Mouse (Mus musculus) hindbrain, embryonic 13.5 days (tissue): ENCODE data around the gene Klhl7. TPM values are rescaled to one million over a fixed set of nuclear protein-coding genes. Genes with fewer than 3 reads are reported as not detected.
"Not testable (repeated sequence)": the region's sequence is repeated elsewhere in the genome, so short reads cannot be mapped to it uniquely, and the experiment has no call there.

Experiments used
- ATAC-seq: fragments of 200-750 bp; cut with Nextera tagmentation; 2 replicates; pipeline ENCODE4 v1.8.0; 2017; ENCODE audit warnings: moderate TSS enrichment; ENCODE audit not compliant: low FRiP score
- H3K27ac ChIP-seq: fragments of 300-500 bp; sonication (generic); 2 replicates; pipeline ENCODE4 v1.5.1; 2015; ENCODE audit warnings: inconsistent platforms, mild to moderate bottlenecking, moderate library complexity
- H3K27me3 ChIP-seq: fragments of 300-500 bp; sonication (generic); 2 replicates; pipeline ENCODE4 v1.6.1; 2015; ENCODE audit warnings: mild to moderate bottlenecking, inconsistent platforms
- H3K36me3 ChIP-seq: fragments of 300-500 bp; sonication (generic); 2 replicates; pipeline ENCODE4 v1.6.1; 2015; ENCODE audit warnings: mild to moderate bottlenecking, inconsistent platforms
- H3K4me1 ChIP-seq: fragments of 300-500 bp; sonication (generic); replicated peaks from 2 replicates; pipeline ENCODE4 v1.6.1; 2015; ENCODE audit warnings: inconsistent platforms
- H3K4me2 ChIP-seq: fragments of 300-500 bp; sonication (generic); 2 replicates; pipeline ENCODE4 v1.6.1; 2015; ENCODE audit warnings: inconsistent platforms, mild to moderate bottlenecking, moderate library complexity
- H3K4me3 ChIP-seq: fragments of 300-500 bp; sonication (generic); 2 replicates; pipeline ENCODE4 v1.5.1; 2015; ENCODE audit warnings: mild to moderate bottlenecking, inconsistent platforms
- H3K9ac ChIP-seq: fragments of 300-500 bp; sonication (generic); 2 replicates; pipeline ENCODE4 v1.6.1; 2015; ENCODE audit warnings: mild to moderate bottlenecking, inconsistent platforms
- H3K9me3 ChIP-seq: fragments of 300-500 bp; sonication (generic); 2 replicates; pipeline ENCODE4 v1.6.1; 2016; ENCODE audit warnings: inconsistent platforms
- WGBS: fragments of 180-500 bp; shearing (Covaris S2); methylation state at CpG from one replicate; pipeline ENCODE4 v1.1.7; 2015; 5-methylcytosine and 5-hydroxymethylcytosine counted together
- polyA plus RNA-seq: library from polyadenylated mRNA; unstranded; fragments of >200 nt; fragmentation: Nextera tagmentation; extraction: Ambion mirVana; gene quantifications from 2 replicates; pipeline ENCODE4 v1.2.1, GENCODE M21; 2015

The Klhl7 gene
- polyA plus RNA-seq, 1 experiment from 2014 or later = 158 TPM

- Histone ChIP-seq H3K27ac (peak overlapping the region; percentile 98), H3K4me3 (peak overlapping the region; percentile 79), H3K36me3 (no peaks in the 10 kb centered on the region), H3K4me1 (peaks cover 34% of the 10 kb centered on the region), H3K9me3 (no peaks in the 10 kb centered on the region), H3K4me2 (peak overlapping the region; percentile 65), H3K27me3 (no peaks in the 10 kb centered on the region), H3K9ac (peak overlapping the region; percentile 91)
- no peak for ATAC-seq
- 3% methylated on average over 8 of the region's 8 CpGs for WGBS
Observed at GRCm38 (mm10) chr5:24101446-24102140, 1.2 kb downstream of the Klhl7 start.

- H3K4me3 ChIP-seq = peak overlapping the region; percentile 79
- peaks cover 36% of the 10 kb centered on the region for H3K4me1 ChIP-seq
- H3K9me3 ChIP-seq, H3K27me3 ChIP-seq, ATAC-seq, H3K27ac ChIP-seq, H3K36me3 ChIP-seq: not testable (repeated sequence)
- H3K9ac ChIP-seq = peak overlapping the region; percentile 29; the same call in 1 of the 2 replicates
- WGBS = 46% methylated on average over 2 of the region's 2 CpGs
- H3K4me2 ChIP-seq = peak overlapping the region; percentile 65
Observed at GRCm38 (mm10) chr5:24103235-24103634, 2.8 kb downstream of the Klhl7 start.

DNA sequence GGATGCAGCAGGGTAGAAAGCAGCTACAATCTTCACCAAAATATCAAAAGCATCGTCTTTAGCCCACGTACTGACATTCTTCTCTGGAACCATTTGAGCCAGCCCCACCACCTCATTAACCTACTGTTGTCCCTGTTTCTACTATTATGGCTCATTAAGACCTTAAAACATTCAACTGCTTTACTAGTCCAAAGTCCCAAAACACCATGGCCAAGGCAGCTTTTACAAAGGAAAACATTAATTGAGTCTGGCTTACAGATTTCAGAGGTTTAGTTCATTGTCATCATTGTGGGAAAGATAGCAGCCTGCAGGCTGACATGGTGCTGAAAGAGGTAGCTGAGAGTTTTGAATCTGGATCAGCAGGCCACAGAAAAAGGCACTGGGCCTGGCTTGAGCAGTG lies 3.4 kb downstream of the Klhl7 start:
- Histone ChIP-seq H3K27me3 (no peaks in the 10 kb centered on the region), H3K36me3 (no peaks in the 10 kb centered on the region), H3K4me1 (peaks cover 36% of the 10 kb centered on the region), H3K9ac (0 out of 2 replicates have a peak overlapping the region, but pooled peaks have one; percentile 15), H3K9me3 (no peaks in the 10 kb centered on the region), H3K4me2 (peak overlapping the region; percentile 65), H3K4me3 (no peak overlapping the region; the same call in 1 of the 2 replicates), H3K27ac (no peak overlapping the region)
- no peak for ATAC-seq
- WGBS = 54% methylated on average over 2 of the region's 2 CpGs

DNA sequence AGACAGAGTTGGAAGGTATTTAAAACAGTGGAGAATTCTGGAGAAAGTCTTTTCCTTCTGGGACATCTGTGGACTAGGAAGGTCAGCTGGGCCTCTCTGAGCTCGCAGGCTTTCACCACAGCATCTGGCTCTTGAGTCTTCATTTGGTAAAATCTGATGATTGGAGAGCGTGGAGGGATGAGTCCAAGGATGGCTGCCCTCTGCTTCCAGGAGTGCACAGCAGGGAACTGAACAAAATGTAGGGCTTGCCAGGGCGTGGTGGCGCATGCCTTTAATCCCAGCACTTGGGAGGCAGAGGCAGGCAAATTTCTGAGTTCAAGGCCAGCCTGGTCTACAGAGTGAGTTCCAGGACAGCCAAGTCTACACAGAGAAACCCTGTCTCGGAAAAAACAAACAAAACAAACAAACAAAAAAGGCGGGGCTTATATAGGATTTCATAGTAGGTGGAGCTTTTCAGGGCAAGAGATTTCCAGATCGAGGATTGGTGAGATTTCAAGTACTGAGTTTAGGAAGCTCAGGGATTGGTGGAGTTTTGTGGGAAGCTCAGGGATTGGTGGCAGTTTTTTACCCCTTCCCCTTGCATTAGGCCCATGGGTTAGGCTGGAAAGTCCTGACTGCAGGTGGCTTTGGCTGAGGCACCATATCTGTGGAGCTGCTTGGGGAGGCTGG lies 6.8 kb downstream of the Klhl7 start:
- H3K4me2 ChIP-seq = no peak overlapping the region
- H3K27ac ChIP-seq = no peak overlapping the region
- no peak overlapping the region for H3K4me3 ChIP-seq
- no peaks in the 10 kb centered on the region for H3K9me3 ChIP-seq
- peaks cover 39% of the 10 kb centered on the region for H3K4me1 ChIP-seq
- no peak overlapping the region for H3K9ac ChIP-seq
- ATAC-seq = no peak
- WGBS = 96% methylated on average over 7 of the region's 7 CpGs
- no peaks in the 10 kb centered on the region for H3K27me3 ChIP-seq
- H3K36me3 ChIP-seq = peaks cover 10% of the 10 kb centered on the region

- WGBS = 90% methylated on average over 3 of the region's 3 CpGs
- no peak overlapping the region for H3K9ac ChIP-seq
- H3K4me3 ChIP-seq = no peak overlapping the region
- H3K36me3 ChIP-seq = peaks cover 10% of the 10 kb centered on the region
- no peak for ATAC-seq
- no peaks in the 10 kb centered on the region for H3K9me3 ChIP-seq
- no peaks in the 10 kb centered on the region for H3K27me3 ChIP-seq
- H3K4me2 ChIP-seq = no peak overlapping the region
- H3K4me1 ChIP-seq = peaks cover 38% of the 10 kb centered on the region
- no peak overlapping the region for H3K27ac ChIP-seq
Observed at GRCm38 (mm10) chr5:24107740-24108098, 7.3 kb downstream of the Klhl7 start.

DNA sequence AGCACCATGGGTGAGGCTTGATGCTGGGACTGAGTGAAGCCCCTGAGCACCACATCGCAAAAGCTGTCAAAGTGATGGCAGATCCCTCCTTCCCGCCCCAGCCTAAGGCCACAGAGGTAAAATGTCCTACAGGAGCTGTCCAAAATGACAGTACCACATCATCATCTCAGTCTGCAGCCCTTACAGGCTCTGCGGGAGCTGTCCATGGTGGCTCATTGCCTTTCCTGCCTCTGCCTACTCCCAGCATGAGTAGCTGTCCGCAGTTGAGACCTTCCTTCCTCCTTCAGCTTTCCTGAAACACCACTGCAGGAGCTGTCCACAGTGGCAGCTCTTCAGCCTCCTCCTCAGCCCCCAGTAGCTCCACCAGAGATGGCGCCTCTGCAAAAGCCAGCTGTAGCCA lies 9.7 kb downstream of the Klhl7 start:
- WGBS = 91% methylated on average over 5 of the region's 5 CpGs
- H3K4me2 ChIP-seq = no peak overlapping the region
- H3K9ac ChIP-seq = no peak overlapping the region
- H3K4me3 ChIP-seq = no peak overlapping the region
- H3K27me3 ChIP-seq = no peaks in the 10 kb centered on the region
- no peaks in the 10 kb centered on the region for H3K9me3 ChIP-seq
- no peak overlapping the region for H3K27ac ChIP-seq
- peaks cover 10% of the 10 kb centered on the region for H3K36me3 ChIP-seq
- peaks cover 27% of the 10 kb centered on the region for H3K4me1 ChIP-seq
- no peak for ATAC-seq

DNA sequence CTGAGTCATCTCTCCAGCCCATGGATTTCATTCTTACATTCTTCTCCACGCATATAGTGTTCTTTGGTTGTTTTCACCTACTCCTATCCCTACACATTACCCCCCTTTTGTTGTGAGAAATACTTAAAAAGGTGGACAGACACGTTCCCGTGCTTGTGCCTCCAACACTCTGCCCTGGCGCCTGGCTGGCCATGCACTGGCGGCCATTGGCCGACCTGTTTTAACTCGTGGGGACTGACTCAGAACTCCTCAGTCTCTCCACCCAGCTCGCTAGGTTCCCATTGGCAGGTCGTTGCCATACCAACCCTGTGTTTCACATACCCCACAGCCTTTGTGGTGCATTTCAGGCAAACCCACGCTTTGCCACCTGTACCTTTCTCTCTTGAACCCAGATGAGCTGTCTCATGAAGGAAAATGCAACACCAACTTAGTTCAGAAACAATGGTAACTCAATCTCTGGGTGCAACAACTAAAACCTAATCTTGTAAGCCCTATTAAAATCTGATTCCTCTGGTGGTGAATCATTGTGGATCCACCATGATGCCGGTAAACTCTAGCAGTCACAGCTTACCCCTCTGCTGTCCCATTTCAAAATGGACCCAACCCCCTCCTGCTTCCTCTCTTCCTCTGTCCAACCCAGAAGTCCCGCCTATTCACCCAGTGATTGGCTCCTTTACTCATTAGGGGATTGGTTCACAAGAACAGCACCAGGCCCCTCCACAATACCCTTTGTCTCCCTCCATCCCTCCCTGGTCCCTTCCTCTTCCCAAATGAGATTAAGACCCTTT lies 11.9 kb downstream of the Klhl7 start:
- H3K4me3 ChIP-seq = no peak overlapping the region
- H3K9me3 ChIP-seq = no peaks in the 10 kb centered on the region
- WGBS = 87% methylated on average over 12 of the region's 12 CpGs
- ATAC-seq = no peak
- H3K4me1 ChIP-seq = peaks cover 22% of the 10 kb centered on the region
- H3K9ac ChIP-seq = no peak overlapping the region
- H3K4me2 ChIP-seq = no peak overlapping the region
- H3K36me3 ChIP-seq = peaks cover 10% of the 10 kb centered on the region
- no peaks in the 10 kb centered on the region for H3K27me3 ChIP-seq
- no peak overlapping the region for H3K27ac ChIP-seq

DNA sequence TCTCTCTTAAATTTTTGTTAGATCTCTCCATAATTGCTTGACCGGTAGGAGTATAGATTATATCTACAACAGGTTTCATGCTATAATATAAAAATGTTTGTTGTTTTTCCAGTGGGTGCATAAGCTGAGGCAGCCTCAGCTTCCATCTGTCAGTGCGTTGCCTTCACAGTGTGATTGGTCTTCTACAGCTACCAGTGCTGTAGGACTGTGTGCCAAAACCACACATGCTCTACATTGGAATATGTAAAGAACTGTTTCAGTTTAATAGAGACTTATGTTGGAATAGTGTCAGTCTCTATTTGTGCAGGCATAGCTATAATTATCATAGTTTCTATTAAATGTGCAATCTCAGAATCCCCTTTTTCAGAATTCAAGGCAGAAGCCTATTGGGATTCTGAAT lies 21.8 kb downstream of the Klhl7 start:
- H3K36me3 ChIP-seq = peaks cover 6% of the 10 kb centered on the region
- H3K9ac ChIP-seq = no peak overlapping the region
- 98% methylated on average over 2 of the region's 2 CpGs for WGBS
- ATAC-seq = no peak
- H3K4me3 ChIP-seq = no peak overlapping the region
- no peak overlapping the region for H3K27ac ChIP-seq
- H3K4me1 ChIP-seq = peaks cover 18% of the 10 kb centered on the region
- no peaks in the 10 kb centered on the region for H3K9me3 ChIP-seq
- H3K27me3 ChIP-seq = no peaks in the 10 kb centered on the region
- H3K4me2 ChIP-seq = no peak overlapping the region

DNA sequence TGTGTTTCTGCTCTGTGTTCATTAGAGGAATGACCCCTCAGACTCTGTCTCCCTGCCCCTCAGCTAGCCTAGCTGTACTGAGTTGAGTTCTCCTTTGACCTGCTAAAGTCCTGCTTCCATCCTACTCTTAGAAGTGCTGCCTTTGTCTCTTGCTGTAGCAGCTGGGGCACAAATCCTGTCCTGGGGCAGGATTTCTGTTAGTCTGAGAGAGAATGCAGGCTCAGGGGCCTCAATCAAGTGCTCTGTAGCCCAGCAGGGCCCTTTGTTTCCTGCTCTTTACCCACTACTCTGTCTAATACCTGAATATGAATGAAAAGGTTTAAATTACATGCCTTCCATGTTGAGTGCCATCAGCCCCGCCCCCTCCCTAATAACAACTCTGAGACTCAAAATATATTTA lies 23.8 kb downstream of the Klhl7 start:
- peaks cover 18% of the 10 kb centered on the region for H3K4me1 ChIP-seq
- 68% methylated on average over 1 of the region's 1 CpGs for WGBS
- ATAC-seq = 0 out of 2 replicates have a peak, but pooled peaks have one; percentile 13
- no peak overlapping the region for H3K4me2 ChIP-seq
- H3K9me3 ChIP-seq = no peaks in the 10 kb centered on the region
- peaks cover 10% of the 10 kb centered on the region; the same call in 1 of the 2 replicates for H3K36me3 ChIP-seq
- peak overlapping the region; percentile 71 for H3K27ac ChIP-seq
- no peaks in the 10 kb centered on the region for H3K27me3 ChIP-seq
- no peak overlapping the region for H3K4me3 ChIP-seq
- H3K9ac ChIP-seq = peak overlapping the region; percentile 9; the same call in 1 of the 2 replicates

DNA sequence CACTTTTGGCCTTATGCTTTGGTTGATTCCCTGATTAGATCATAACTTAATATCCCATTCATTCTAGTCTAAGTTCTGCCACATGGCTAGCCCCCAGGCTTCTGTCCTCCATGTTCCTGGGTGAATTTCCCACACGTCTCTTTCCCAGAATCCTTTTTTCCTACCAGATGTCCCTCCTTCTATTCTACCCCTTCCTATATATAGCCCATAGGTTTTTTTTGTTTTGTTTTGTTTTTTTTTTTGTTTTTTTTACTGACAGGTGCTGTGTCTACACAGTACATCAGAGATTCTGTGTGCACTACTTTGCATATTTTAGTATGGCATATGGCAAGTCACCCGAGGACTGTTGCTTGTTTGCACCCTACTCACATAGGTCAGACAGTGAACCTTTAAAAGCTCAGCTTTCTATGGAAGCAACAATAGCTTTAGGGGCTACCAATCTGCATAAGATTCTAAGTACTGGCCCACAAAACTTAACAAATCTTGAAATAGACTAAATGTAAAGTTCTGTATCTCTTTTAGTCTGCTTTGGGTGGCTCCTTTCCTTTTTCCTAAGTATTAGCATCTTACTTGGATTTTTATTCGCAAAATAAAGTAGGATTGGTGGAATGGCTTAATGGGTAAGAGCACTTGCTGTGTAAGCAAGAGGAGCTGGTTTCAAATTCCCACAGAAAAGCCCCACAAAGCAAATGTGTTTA lies 24.3 kb downstream of the Klhl7 start:
- ATAC-seq = 0 out of 2 replicates have a peak, but pooled peaks have one; percentile 10
- Histone ChIP-seq H3K27me3 (no peaks in the 10 kb centered on the region), H3K4me2 (no peak overlapping the region), H3K4me1 (peaks cover 18% of the 10 kb centered on the region), H3K27ac (peak overlapping the region; percentile 71), H3K36me3 (peaks cover 10% of the 10 kb centered on the region; the same call in 1 of the 2 replicates), H3K9me3 (no peaks in the 10 kb centered on the region), H3K4me3 (no peak overlapping the region), H3K9ac (no peak overlapping the region)
- WGBS = 41% methylated on average over 3 of the region's 3 CpGs

DNA sequence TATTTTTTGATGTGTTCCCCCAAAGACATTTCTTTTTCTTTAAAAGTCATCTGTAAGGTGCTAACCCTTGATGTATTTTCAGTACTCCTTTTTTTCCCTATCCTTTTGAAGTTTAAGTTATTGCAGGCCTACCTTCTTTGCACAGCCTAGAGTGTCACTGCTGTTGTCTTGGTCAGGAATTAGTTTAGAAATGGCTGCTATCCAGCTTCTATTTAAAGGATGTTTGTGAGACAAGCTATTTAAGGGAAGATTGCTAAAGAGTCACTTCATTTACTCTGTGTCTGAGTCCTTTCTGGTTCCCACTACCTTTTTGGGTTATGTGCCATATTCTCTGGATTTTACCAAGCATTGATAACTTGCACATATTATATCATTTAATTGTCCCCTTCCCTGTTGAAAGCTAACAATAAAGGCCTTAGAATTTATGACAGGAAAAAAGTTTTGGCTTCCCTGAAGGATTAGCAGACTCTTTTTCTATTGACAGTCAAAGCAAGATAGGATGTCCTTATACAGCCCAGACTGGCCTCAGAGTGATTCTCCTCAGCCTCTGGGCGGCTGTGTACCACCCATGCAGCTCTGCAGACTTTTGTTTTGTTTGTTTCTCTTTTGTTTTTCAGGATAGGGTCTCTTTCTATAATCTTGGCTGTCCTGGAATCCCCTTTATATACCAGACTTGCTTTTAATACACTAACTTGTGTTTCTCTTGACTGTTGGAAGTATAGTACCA lies 25.7 kb downstream of the Klhl7 start:
- peaks cover 21% of the 10 kb centered on the region for H3K36me3 ChIP-seq
- H3K9me3 ChIP-seq = no peaks in the 10 kb centered on the region
- no peaks in the 10 kb centered on the region for H3K27me3 ChIP-seq
- H3K4me3 ChIP-seq = no peak overlapping the region
- WGBS = 62% methylated on average over 1 of the region's 1 CpGs
- no peak for ATAC-seq
- H3K9ac ChIP-seq = no peak overlapping the region
- no peak overlapping the region for H3K27ac ChIP-seq
- no peak overlapping the region for H3K4me2 ChIP-seq
- H3K4me1 ChIP-seq = peaks cover 18% of the 10 kb centered on the region
